Mouse (Mus musculus) embryonic facial prominence, embryonic 13.5 days (tissue): ENCODE measurements around the gene Sned1. TPM values are rescaled to one million over a fixed set of nuclear protein-coding genes. Genes with fewer than 3 reads are reported as not detected.

Experiments used
- ATAC-seq: fragments of 200-750 bp; cut with Nextera tagmentation; 2 replicates; pipeline ENCODE4 v1.8.0; 2017; ENCODE audit warnings: low read depth; ENCODE audit not compliant: insufficient number of reproducible peaks, insufficient read depth, low FRiP score, low TSS enrichment
- H3K27ac ChIP-seq: fragments of 300-500 bp; sonication (generic); 2 replicates; pipeline ENCODE4 v1.5.1; 2015; ENCODE audit warnings: moderate library complexity, mild to moderate bottlenecking, inconsistent platforms
- H3K27me3 ChIP-seq: fragments of 300-500 bp; sonication (generic); 2 replicates; pipeline ENCODE4 v1.6.1; 2015; ENCODE audit warnings: mild to moderate bottlenecking, inconsistent platforms
- H3K36me3 ChIP-seq: fragments of 300-500 bp; sonication (generic); 2 replicates; pipeline ENCODE4 v1.6.1; 2015; ENCODE audit warnings: mild to moderate bottlenecking, inconsistent platforms
- H3K4me1 ChIP-seq: fragments of 300-500 bp; sonication (generic); 2 replicates; pipeline ENCODE4 v1.6.1; 2015; ENCODE audit warnings: inconsistent platforms
- H3K4me2 ChIP-seq: fragments of 300-500 bp; sonication (generic); 2 replicates; pipeline ENCODE4 v1.6.1; 2015; ENCODE audit warnings: moderate library complexity, mild to moderate bottlenecking, inconsistent platforms
- H3K4me3 ChIP-seq: fragments of 300-500 bp; sonication (generic); 2 replicates; pipeline ENCODE4 v1.5.1; 2015; ENCODE audit warnings: mild to moderate bottlenecking, inconsistent platforms
- H3K9ac ChIP-seq: fragments of 300-500 bp; sonication (generic); 2 replicates; pipeline ENCODE4 v1.6.1; 2015; ENCODE audit warnings: mild to moderate bottlenecking, inconsistent platforms
- H3K9me3 ChIP-seq: fragments of 300-500 bp; sonication (generic); 2 replicates; pipeline ENCODE4 v1.6.1; 2016; ENCODE audit warnings: inconsistent platforms
- WGBS: fragments of 180-500 bp; shearing (Covaris S2); methylation state at CpG from one replicate; pipeline ENCODE4 v1.1.7; 2015; ENCODE audit warnings: mixed read lengths; 5-methylcytosine and 5-hydroxymethylcytosine counted together
- microRNA-seq: library from miRNA; unstranded; fragments of <30 nt; microRNA quantifications from one replicate; pipeline ENCODE4, GENCODE M21; 2016
- polyA plus RNA-seq: library from polyadenylated mRNA; unstranded; fragments of >200 nt; fragmentation: Nextera tagmentation; extraction: Ambion mirVana; gene quantifications from 2 replicates; pipeline ENCODE4 v1.2.1, GENCODE M21; 2015

Gene Sned1
- polyA plus RNA-seq, 1 experiment from 2014 or later, result 13.8 TPM

- Histone ChIP-seq H3K9ac (no peak overlapping the region), H3K27me3 (no peaks in the 10 kb centered on the region), H3K27ac (no peak overlapping the region), H3K36me3 (peaks cover 84% of the 10 kb centered on the region), H3K9me3 (no peaks in the 10 kb centered on the region), H3K4me2 (no peak overlapping the region), H3K4me3 (no peak overlapping the region), H3K4me1 (no peaks in the 10 kb centered on the region)
- ATAC-seq, result no peak
- WGBS, result 91% methylated on average over 3 of the region's 3 CpGs
Observed at GRCm38 (mm10) chr1:93326446-93326845, 90.8 kb downstream of the Sned1 start.

GRCm38 (mm10) chr1:93334621-93335020, 99.0 kb downstream of the Sned1 start:
- Histone ChIP-seq H3K4me3 (no peak overlapping the region), H3K4me2 (no peak overlapping the region), H3K27ac (no peak overlapping the region), H3K9ac (peak overlapping the region; percentile 37; the same call in 1 of the 2 replicates), H3K4me1 (no peaks in the 10 kb centered on the region), H3K9me3 (no peaks in the 10 kb centered on the region), H3K27me3 (no peaks in the 10 kb centered on the region), H3K36me3 (peaks cover 48% of the 10 kb centered on the region)
- WGBS, result 62% methylated on average over 2 of the region's 2 CpGs
- ATAC-seq, result no peak

GRCm38 (mm10) chr1:93342648-93343503, 107.2 kb downstream of the Sned1 start, which contains the start of the genes Ppp1r7 and Pask:
Gene Ppp1r7, plus strand, starts transcription at chr1:93342854.
Gene Pask, minus strand, starts transcription at chr1:93343482.
- Histone ChIP-seq H3K27ac (peak within 1 kb of the TSS; percentile 74), H3K4me3 (peak within 1 kb of the TSS; percentile 94), H3K36me3 (peaks cover 17% of the 10 kb centered on the region), H3K9me3 (no peaks in the 10 kb centered on the region), H3K9ac (peak within 1 kb of the TSS; percentile 90), H3K27me3 (no peaks in the 10 kb centered on the region), H3K4me1 (peaks cover 17% of the 10 kb centered on the region), H3K4me2 (peak within 1 kb of the TSS; percentile 90)
- peak; percentile 90 for ATAC-seq
- whole genome bisulfite sequencing, result under 1% methylated on average over 63 of the region's 63 CpGs

GRCm38 (mm10) chr1:93343504-93344047, 107.9 kb downstream of the Sned1 start:
- peaks cover 17% of the 10 kb centered on the region for H3K4me1 ChIP-seq
- peak overlapping the region; percentile 90 for H3K9ac ChIP-seq
- peak overlapping the region; percentile 94 for H3K4me3 ChIP-seq
- H3K9me3 ChIP-seq, result no peaks in the 10 kb centered on the region
- H3K27ac ChIP-seq, result peak overlapping the region; percentile 74
- H3K4me2 ChIP-seq, result peak overlapping the region; percentile 90
- WGBS, result under 1% methylated on average over 39 of the region's 39 CpGs
- peak; percentile 96 for ATAC-seq
- peaks cover 24% of the 10 kb centered on the region for H3K36me3 ChIP-seq
- H3K27me3 ChIP-seq, result no peaks in the 10 kb centered on the region

- Histone ChIP-seq H3K27me3 (no peaks in the 10 kb centered on the region), H3K4me2 (no peak overlapping the region), H3K9ac (no peak overlapping the region), H3K4me1 (peaks cover 7% of the 10 kb centered on the region), H3K27ac (no peak overlapping the region), H3K36me3 (peaks cover 53% of the 10 kb centered on the region), H3K4me3 (no peak overlapping the region), H3K9me3 (no peaks in the 10 kb centered on the region)
- no peak for ATAC-seq
- WGBS, result 91% methylated on average over 5 of the region's 5 CpGs
Observed at GRCm38 (mm10) chr1:93347176-93347575, 111.5 kb downstream of the Sned1 start.

- Histone ChIP-seq H3K27ac (no peak overlapping the region), H3K27me3 (no peaks in the 10 kb centered on the region), H3K9me3 (no peaks in the 10 kb centered on the region), H3K9ac (no peak overlapping the region), H3K36me3 (peaks cover 77% of the 10 kb centered on the region), H3K4me3 (no peak overlapping the region), H3K4me1 (peaks cover under 1% of the 10 kb centered on the region), H3K4me2 (no peak overlapping the region)
- ATAC-seq, result no peak
- WGBS, result 82% methylated on average over 4 of the region's 4 CpGs
Observed at GRCm38 (mm10) chr1:93349701-93350100, 114.1 kb downstream of the Sned1 start.

Small RNA genes within 50 kb of the gene (microRNA-seq; reads per million reads assigned to microRNA genes)
- gene Mir6901, result 0.55 reads per million
- gene Mir6902, result not detected

Other genes starting within 250 kb of the Sned1 start
- gene Aqp12, start 229.5 kb upstream of the Sned1 start, polyA plus RNA-seq, result not detected in 2 replicates
- gene Kif1a, start 133.9 kb upstream of the Sned1 start, polyA plus RNA-seq, result 24.6 and 27.0 TPM in 2 replicates
- 0.25 TPM in 1 of 2 replicates, not detected in the other for gene Agxt, start 100.6 kb upstream of the Sned1 start, polyA plus RNA-seq
- gene 2310007B03Rik, start 74.9 kb upstream of the Sned1 start, polyA plus RNA-seq, result 1.3 and 1.4 TPM in 2 replicates
- gene Crocc2, start 67.1 kb upstream of the Sned1 start, polyA plus RNA-seq, result 0.04 and 0.08 TPM in 2 replicates
- gene Mterf4, start 70.1 kb downstream of the Sned1 start, polyA plus RNA-seq, result 32.0 and 36.3 TPM in 2 replicates
- 57.9 and 64.2 TPM in 2 replicates for gene Ppp1r7, start 107.0 kb downstream of the Sned1 start, polyA plus RNA-seq
- 17.7 and 17.9 TPM in 2 replicates for gene Pask, start 107.6 kb downstream of the Sned1 start, polyA plus RNA-seq
- gene Ano7, start 138.1 kb downstream of the Sned1 start, polyA plus RNA-seq, result 0.49 and 0.62 TPM in 2 replicates
- gene Hdlbp, start 243.0 kb downstream of the Sned1 start, polyA plus RNA-seq, result 179 and 184 TPM in 2 replicates